Mouse (Mus musculus): ENCODE measurements around the gene Trex1. TPM values are rescaled to one million over a fixed set of nuclear protein-coding genes. Genes with fewer than 3 reads are reported as not detected.

The Trex1 gene
- polyA plus RNA-seq, 1 experiment from 2014 or later = 13.0 TPM

- no peak overlapping the region for H3K4me3 ChIP-seq (ENCODE audit: low read length)
- no peaks in the 10 kb centered on the region for H3K27me3 ChIP-seq (replicated peaks; ENCODE audit: control insufficient read depth, insufficient read depth, low read length)
- H3K27ac ChIP-seq (ENCODE audit: low read length) = no peak overlapping the region
- ATAC-seq = no peak
- H3K9me3 ChIP-seq (ENCODE audit: control insufficient read depth, low read length) = no peaks in the 10 kb centered on the region
- peaks cover 9% of the 10 kb centered on the region; the same call in 1 of the 2 replicates for H3K4me1 ChIP-seq (ENCODE audit: control insufficient read depth, insufficient read depth, low read length)
- no peak overlapping the region for H3K9ac ChIP-seq (ENCODE audit: low read depth, low read length)
- whole genome bisulfite sequencing = 52% methylated on average over 11 of the region's 11 CpGs
- H3K4me2 ChIP-seq (ENCODE audit: low read depth, low read length) = no peak overlapping the region
- H3K36me3 ChIP-seq (ENCODE audit: control insufficient read depth, insufficient read depth, low read length) = no peaks in the 10 kb centered on the region
These were observed 42.4 kb downstream of the Trex1 start for GRCm38 (mm10) chr9:109016973-109017604.

GRCm38 (mm10) chr9:109015397-109015796 lies 44.1 kb downstream of the Trex1 start:
- no peaks in the 10 kb centered on the region for H3K9me3 ChIP-seq (ENCODE audit: control insufficient read depth, low read length)
- H3K36me3 ChIP-seq (ENCODE audit: control insufficient read depth, insufficient read depth, low read length) = no peaks in the 10 kb centered on the region
- H3K27ac ChIP-seq (ENCODE audit: low read length) = 0 out of 2 replicates have a peak overlapping the region, but pooled peaks have one; percentile 23
- no peak overlapping the region for H3K9ac ChIP-seq (ENCODE audit: low read depth, low read length)
- no peak overlapping the region for H3K4me3 ChIP-seq (ENCODE audit: low read length)
- peaks cover 9% of the 10 kb centered on the region; the same call in 1 of the 2 replicates for H3K4me1 ChIP-seq (ENCODE audit: control insufficient read depth, insufficient read depth, low read length)
- no peak overlapping the region for H3K4me2 ChIP-seq (ENCODE audit: low read depth, low read length)
- ATAC-seq = peak; percentile 89
- 41% methylated on average over 8 of the region's 8 CpGs for WGBS
- no peaks in the 10 kb centered on the region for H3K27me3 ChIP-seq (replicated peaks; ENCODE audit: control insufficient read depth, insufficient read depth, low read length)

- no peak for ATAC-seq
- H3K9me3 ChIP-seq (ENCODE audit: control insufficient read depth, low read length) = no peaks in the 10 kb centered on the region
- 78% methylated on average over 14 of the region's 14 CpGs for WGBS
- H3K36me3 ChIP-seq (ENCODE audit: control insufficient read depth, insufficient read depth, low read length) = no peaks in the 10 kb centered on the region
- peaks cover 4% of the 10 kb centered on the region; the same call in 1 of the 2 replicates for H3K4me1 ChIP-seq (ENCODE audit: control insufficient read depth, insufficient read depth, low read length)
- no peak overlapping the region for H3K4me3 ChIP-seq (ENCODE audit: low read length)
- H3K27ac ChIP-seq (ENCODE audit: low read length) = no peak overlapping the region
- H3K4me2 ChIP-seq (ENCODE audit: low read depth, low read length) = no peak overlapping the region
- no peaks in the 10 kb centered on the region for H3K27me3 ChIP-seq (replicated peaks; ENCODE audit: control insufficient read depth, insufficient read depth, low read length)
- H3K9ac ChIP-seq (ENCODE audit: low read depth, low read length) = 0 out of 2 replicates have a peak overlapping the region, but pooled peaks have one; percentile 13
These were observed 49.2 kb downstream of the Trex1 start for GRCm38 (mm10) chr9:109010316-109010690.

- Histone ChIP-seq H3K27me3 (replicated peaks; ENCODE audit: control insufficient read depth, insufficient read depth, low read length) (no peaks in the 10 kb centered on the region), H3K9me3 (ENCODE audit: control insufficient read depth, low read length) (no peaks in the 10 kb centered on the region), H3K4me2 (ENCODE audit: low read depth, low read length) (no peak overlapping the region), H3K36me3 (ENCODE audit: control insufficient read depth, insufficient read depth, low read length) (no peaks in the 10 kb centered on the region), H3K27ac (ENCODE audit: low read length) (no peak overlapping the region), H3K4me3 (ENCODE audit: low read length) (no peak overlapping the region), H3K4me1 (ENCODE audit: control insufficient read depth, insufficient read depth, low read length) (no peaks in the 10 kb centered on the region), H3K9ac (ENCODE audit: low read depth, low read length) (peak overlapping the region; percentile 13; the same call in 1 of the 2 replicates)
- no peak; the same call in 1 of the 2 replicates for ATAC-seq
- 45% methylated on average over 17 of the region's 17 CpGs for WGBS
These were observed 49.8 kb downstream of the Trex1 start for GRCm38 (mm10) chr9:109009636-109010315.

GRCm38 (mm10) chr9:109008994-109009635 lies 50.4 kb downstream of the Trex1 start:
- no peaks in the 10 kb centered on the region for H3K27me3 ChIP-seq (replicated peaks; ENCODE audit: control insufficient read depth, insufficient read depth, low read length)
- no peaks in the 10 kb centered on the region for H3K4me1 ChIP-seq (ENCODE audit: control insufficient read depth, insufficient read depth, low read length)
- H3K27ac ChIP-seq (ENCODE audit: low read length) = no peak overlapping the region
- H3K36me3 ChIP-seq (ENCODE audit: control insufficient read depth, insufficient read depth, low read length) = no peaks in the 10 kb centered on the region
- H3K9ac ChIP-seq (ENCODE audit: low read depth, low read length) = peak overlapping the region; percentile 13; the same call in 1 of the 2 replicates
- ATAC-seq = no peak; the same call in 1 of the 2 replicates
- no peaks in the 10 kb centered on the region for H3K9me3 ChIP-seq (ENCODE audit: control insufficient read depth, low read length)
- no peak overlapping the region for H3K4me2 ChIP-seq (ENCODE audit: low read depth, low read length)
- WGBS = 59% methylated on average over 10 of the region's 10 CpGs
- H3K4me3 ChIP-seq (ENCODE audit: low read length) = no peak overlapping the region

GRCm38 (mm10) chr9:109008081-109008480 lies 51.5 kb downstream of the Trex1 start:
- Histone ChIP-seq H3K4me1 (ENCODE audit: control insufficient read depth, insufficient read depth, low read length) (no peaks in the 10 kb centered on the region), H3K27ac (ENCODE audit: low read length) (no peak overlapping the region), H3K4me3 (ENCODE audit: low read length) (no peak overlapping the region), H3K9me3 (ENCODE audit: control insufficient read depth, low read length) (no peaks in the 10 kb centered on the region), H3K36me3 (ENCODE audit: control insufficient read depth, insufficient read depth, low read length) (no peaks in the 10 kb centered on the region), H3K9ac (ENCODE audit: low read depth, low read length) (no peak overlapping the region), H3K4me2 (ENCODE audit: low read depth, low read length) (no peak overlapping the region), H3K27me3 (replicated peaks; ENCODE audit: control insufficient read depth, insufficient read depth, low read length) (no peaks in the 10 kb centered on the region)
- ATAC-seq = no peak
- WGBS = 84% methylated on average over 9 of the region's 9 CpGs

Other genes with a start within 250 kb of the Trex1 start
- 0.47 and 0.61 TPM in 2 replicates for gene Celsr3, start 233.4 kb downstream of the Trex1 start, polyA plus RNA-seq (2015; fragmentation: Nextera tagmentation; extraction: Ambion mirVana)
- gene Slc26a6, start 206.5 kb downstream of the Trex1 start, polyA plus RNA-seq (2015; fragmentation: Nextera tagmentation; extraction: Ambion mirVana) = 75.9 and 94.2 TPM in 2 replicates
- gene Tmem89, start 145.1 kb downstream of the Trex1 start, polyA plus RNA-seq (2015; fragmentation: Nextera tagmentation; extraction: Ambion mirVana) = 0.18 TPM in 1 of 2 replicates, not detected in the other
- gene Uqcrc1, start 123.1 kb downstream of the Trex1 start, polyA plus RNA-seq (2015; fragmentation: Nextera tagmentation; extraction: Ambion mirVana) = 730 and 748 TPM in 2 replicates
- 0.99 and 1.2 TPM in 2 replicates for gene Col7a1, start 106.1 kb downstream of the Trex1 start, polyA plus RNA-seq (2015; fragmentation: Nextera tagmentation; extraction: Ambion mirVana)
- gene Ucn2, start 73.7 kb downstream of the Trex1 start, polyA plus RNA-seq (2015; fragmentation: Nextera tagmentation; extraction: Ambion mirVana) = not detected in 2 replicates
- gene Pfkfb4, start 68.0 kb downstream of the Trex1 start, polyA plus RNA-seq (2015; fragmentation: Nextera tagmentation; extraction: Ambion mirVana) = 15.1 and 21.7 TPM in 2 replicates
- gene Shisa5, start 21.2 kb downstream of the Trex1 start, polyA plus RNA-seq (2015; fragmentation: Nextera tagmentation; extraction: Ambion mirVana) = 162 and 184 TPM in 2 replicates
- gene Atrip, start 14.4 kb upstream of the Trex1 start, polyA plus RNA-seq (2015; fragmentation: Nextera tagmentation; extraction: Ambion mirVana) = 18.4 and 21.5 TPM in 2 replicates
- 20.0 and 20.2 TPM in 2 replicates for gene Ccdc51, start 22.8 kb upstream of the Trex1 start, polyA plus RNA-seq (2015; fragmentation: Nextera tagmentation; extraction: Ambion mirVana)
- 597 and 612 TPM in 2 replicates for gene Tma7, start 22.9 kb upstream of the Trex1 start, polyA plus RNA-seq (2015; fragmentation: Nextera tagmentation; extraction: Ambion mirVana)
- gene Plxnb1, start 35.7 kb upstream of the Trex1 start, polyA plus RNA-seq (2015; fragmentation: Nextera tagmentation; extraction: Ambion mirVana) = 4.7 and 5.2 TPM in 2 replicates
- not detected in 2 replicates for gene Fbxw21, start 102.3 kb upstream of the Trex1 start, polyA plus RNA-seq (2015; fragmentation: Nextera tagmentation; extraction: Ambion mirVana)
- gene Fbxw13, start 136.2 kb upstream of the Trex1 start, polyA plus RNA-seq (2015; fragmentation: Nextera tagmentation; extraction: Ambion mirVana) = not detected in 2 replicates
- gene Fbxw20, start 175.0 kb upstream of the Trex1 start, polyA plus RNA-seq (2015; fragmentation: Nextera tagmentation; extraction: Ambion mirVana) = not detected in 2 replicates
- gene Fbxw14, start 227.9 kb upstream of the Trex1 start, polyA plus RNA-seq (2015; fragmentation: Nextera tagmentation; extraction: Ambion mirVana) = not detected in 2 replicates